Mouse (Mus musculus) neural tube, embryonic 12.5 days (tissue): ENCODE measurements around the gene Park7. TPM values are rescaled to one million over a fixed set of nuclear protein-coding genes. Genes with fewer than 3 reads are reported as not detected.
A peak's percentile ranks its signal among the peaks of the same experiment; 100 is the strongest.
"Not testable (repeated sequence)": the region's sequence is repeated elsewhere in the genome, so short reads cannot be mapped to it uniquely, and the experiment has no call there.

Experiments used
- ATAC-seq: fragments of 200-750 bp; cut with Nextera tagmentation; 2 replicates; pipeline ENCODE4 v1.8.0; 2017; ENCODE audit warnings: low read depth, mild to moderate bottlenecking, moderate TSS enrichment, moderate library complexity; ENCODE audit not compliant: low FRiP score
- H3K27ac ChIP-seq: fragments of 300-500 bp; sonication (generic); 2 replicates; pipeline ENCODE4 v1.5.1; 2016
- H3K27me3 ChIP-seq: fragments of 300-500 bp; sonication (generic); replicated peaks from 2 replicates; pipeline ENCODE4 v1.6.1; 2016; ENCODE audit warnings: mild to moderate bottlenecking
- H3K36me3 ChIP-seq: fragments of 300-500 bp; sonication (generic); 2 replicates; pipeline ENCODE4 v1.6.1; 2016; ENCODE audit warnings: mild to moderate bottlenecking
- H3K4me1 ChIP-seq: fragments of 300-500 bp; sonication (generic); 2 replicates; pipeline ENCODE4 v1.6.1; 2016
- H3K4me2 ChIP-seq: fragments of 300-500 bp; sonication (generic); replicated peaks from 2 replicates; pipeline ENCODE4 v1.6.1; 2016; ENCODE audit warnings: mild to moderate bottlenecking
- H3K4me3 ChIP-seq: fragments of 300-500 bp; sonication (generic); 2 replicates; pipeline ENCODE4 v1.5.1; 2016
- H3K9ac ChIP-seq: fragments of 300-500 bp; sonication (generic); 2 replicates; pipeline ENCODE4 v1.6.1; 2016; ENCODE audit warnings: mild to moderate bottlenecking
- H3K9me3 ChIP-seq: fragments of 300-500 bp; sonication (generic); 2 replicates; pipeline ENCODE4 v1.6.1; 2016; ENCODE audit warnings: mild to moderate bottlenecking
- WGBS: fragments of 180-500 bp; shearing (Covaris S2); methylation state at CpG from one replicate; pipeline ENCODE4 v1.1.7; 2016; 5-methylcytosine and 5-hydroxymethylcytosine counted together
- polyA plus RNA-seq: library from polyadenylated mRNA; unstranded; fragments of >200 nt; fragmentation: Nextera tagmentation; extraction: Ambion mirVana; gene quantifications from 2 replicates; pipeline ENCODE4 v1.2.1, GENCODE M21; 2016

Park7 gene
- polyA plus RNA-seq, 1 experiment from 2014 or later = 371 TPM

GRCm38 (mm10) chr4:150908512-150908911 lies 5.7 kb downstream of the Park7 start:
- H3K4me1 ChIP-seq, H3K4me3 ChIP-seq, H3K27me3 ChIP-seq, ATAC-seq, H3K9me3 ChIP-seq, H3K9ac ChIP-seq, H3K27ac ChIP-seq: not testable (repeated sequence)
- Histone ChIP-seq H3K36me3 (peaks cover 29% of the 10 kb centered on the region), H3K4me2 (peak overlapping the region; percentile 77)
- 81% methylated on average over 5 of the region's 5 CpGs for WGBS

GRCm38 (mm10) chr4:150907099-150907498 lies 7.1 kb downstream of the Park7 start:
- Histone ChIP-seq H3K9ac (no peak overlapping the region), H3K27ac (no peak overlapping the region), H3K27me3 (no peaks in the 10 kb centered on the region), H3K4me2 (no peak overlapping the region), H3K4me1 (peaks cover 3% of the 10 kb centered on the region), H3K36me3 (peaks cover 43% of the 10 kb centered on the region), H3K4me3 (no peak overlapping the region), H3K9me3 (no peaks in the 10 kb centered on the region)
- no peak for ATAC-seq
- WGBS = 93% methylated on average over 8 of the region's 8 CpGs

DNA sequence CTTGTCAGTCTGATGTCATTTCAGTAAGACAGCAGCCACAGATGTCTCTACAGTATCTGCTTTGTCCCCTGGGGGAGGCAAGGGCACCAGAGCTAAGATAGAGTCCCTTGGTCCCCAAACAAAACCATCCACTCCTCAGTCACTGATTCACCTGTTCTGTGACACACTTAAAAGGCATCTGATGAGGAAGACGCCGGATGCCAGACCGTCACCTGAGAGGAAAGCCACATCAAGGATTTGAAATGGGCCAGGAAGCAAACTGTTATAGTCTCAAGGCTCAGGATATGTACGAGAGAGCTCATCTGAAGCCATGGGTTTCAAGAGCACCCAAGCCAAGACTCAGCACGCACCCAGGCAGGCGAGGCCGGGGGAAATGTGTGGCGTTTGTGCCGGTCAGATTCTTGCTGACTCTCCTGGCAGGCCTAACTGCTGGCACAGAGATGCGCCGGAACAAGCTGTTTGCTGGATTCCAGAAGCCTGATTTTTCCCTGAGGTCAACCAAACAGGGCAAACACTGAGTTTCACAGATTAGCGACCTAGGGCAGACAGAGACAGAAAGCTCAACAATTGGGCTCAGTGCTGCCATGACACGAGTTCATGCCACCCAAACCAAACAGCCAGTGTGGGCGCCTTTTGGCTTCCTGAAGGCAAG lies 11.0 kb downstream of the Park7 start:
- Histone ChIP-seq H3K27me3 (no peaks in the 10 kb centered on the region), H3K27ac (no peak overlapping the region), H3K4me1 (no peaks in the 10 kb centered on the region; the same call in 1 of the 2 replicates), H3K36me3 (peaks cover 77% of the 10 kb centered on the region), H3K9me3 (no peaks in the 10 kb centered on the region), H3K4me2 (no peak overlapping the region), H3K4me3 (no peak overlapping the region), H3K9ac (no peak overlapping the region)
- whole genome bisulfite sequencing = 94% methylated on average over 14 of the region's 14 CpGs
- ATAC-seq = no peak

GRCm38 (mm10) chr4:150902062-150902461 lies 12.2 kb downstream of the Park7 start:
- Histone ChIP-seq H3K4me2 (no peak overlapping the region), H3K4me1 (no peaks in the 10 kb centered on the region), H3K27ac (no peak overlapping the region), H3K9ac (no peak overlapping the region), H3K27me3 (no peaks in the 10 kb centered on the region), H3K9me3 (no peaks in the 10 kb centered on the region), H3K36me3 (peaks cover 84% of the 10 kb centered on the region), H3K4me3 (no peak overlapping the region)
- WGBS = 89% methylated on average over 12 of the region's 12 CpGs
- no peak for ATAC-seq

GRCm38 (mm10) chr4:150901651-150902050 lies 12.6 kb downstream of the Park7 start:
- Histone ChIP-seq H3K27ac (no peak overlapping the region), H3K9ac (no peak overlapping the region), H3K4me1 (no peaks in the 10 kb centered on the region), H3K4me3 (no peak overlapping the region), H3K4me2 (no peak overlapping the region), H3K27me3 (no peaks in the 10 kb centered on the region), H3K9me3 (no peaks in the 10 kb centered on the region), H3K36me3 (peaks cover 84% of the 10 kb centered on the region)
- no peak for ATAC-seq
- 58% methylated on average over 9 of the region's 9 CpGs for whole genome bisulfite sequencing

- 95% methylated on average over 13 of the region's 13 CpGs for WGBS
- no peak for ATAC-seq
Measured at GRCm38 (mm10) chr4:150900486-150900885, 13.8 kb downstream of the Park7 start.

DNA sequence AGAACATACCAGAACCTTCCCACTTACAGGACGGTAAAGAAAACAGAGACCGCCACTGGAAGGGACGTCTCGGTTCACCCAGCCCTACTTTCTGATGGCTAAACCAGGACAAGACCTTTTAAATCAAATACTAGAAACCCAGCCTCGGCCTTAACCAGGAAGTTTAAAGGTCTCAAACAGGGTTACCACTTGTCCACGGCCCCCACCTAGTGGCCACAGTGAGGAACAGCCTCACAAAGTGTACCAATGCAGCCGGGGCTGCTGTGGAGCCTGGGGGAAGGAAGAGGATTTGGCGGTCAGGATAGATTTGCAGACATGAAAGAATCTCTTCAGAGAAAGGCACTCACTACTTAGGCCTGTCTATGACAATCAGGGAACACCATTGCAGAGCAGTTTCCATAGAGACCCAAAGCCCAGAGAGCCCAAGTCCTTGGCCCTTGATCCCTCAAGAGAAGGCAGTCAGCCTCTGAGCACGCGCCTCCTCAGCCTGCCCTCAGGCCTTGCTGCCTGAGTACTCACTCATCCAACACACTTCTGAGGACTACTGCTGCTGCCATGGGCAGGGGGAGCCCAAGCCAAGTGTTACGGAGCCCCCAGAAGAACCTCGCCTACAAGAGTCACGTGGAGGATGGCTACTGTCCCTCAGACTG lies 15.4 kb downstream of the Park7 start:
- H3K4me3 ChIP-seq = no peak overlapping the region
- H3K4me1 ChIP-seq = no peaks in the 10 kb centered on the region
- H3K27ac ChIP-seq = no peak overlapping the region
- H3K9me3 ChIP-seq = no peaks in the 10 kb centered on the region
- H3K36me3 ChIP-seq = peaks cover 77% of the 10 kb centered on the region
- WGBS = 62% methylated on average over 13 of the region's 13 CpGs
- ATAC-seq = peak; percentile 41; the same call in 1 of the 2 replicates
- H3K9ac ChIP-seq = no peak overlapping the region
- no peaks in the 10 kb centered on the region for H3K27me3 ChIP-seq
- no peak overlapping the region for H3K4me2 ChIP-seq

More at GRCm38 (mm10) chr4:150900486-150900885, 13.8 kb downstream of the Park7 start:
- H3K4me2 ChIP-seq = no peak overlapping the region
- H3K9ac ChIP-seq = no peak overlapping the region
- H3K4me1 ChIP-seq = no peaks in the 10 kb centered on the region
- no peaks in the 10 kb centered on the region for H3K9me3 ChIP-seq
- no peak overlapping the region for H3K4me3 ChIP-seq
- no peaks in the 10 kb centered on the region for H3K27me3 ChIP-seq
- peaks cover 88% of the 10 kb centered on the region for H3K36me3 ChIP-seq
- H3K27ac ChIP-seq = no peak overlapping the region

DNA sequence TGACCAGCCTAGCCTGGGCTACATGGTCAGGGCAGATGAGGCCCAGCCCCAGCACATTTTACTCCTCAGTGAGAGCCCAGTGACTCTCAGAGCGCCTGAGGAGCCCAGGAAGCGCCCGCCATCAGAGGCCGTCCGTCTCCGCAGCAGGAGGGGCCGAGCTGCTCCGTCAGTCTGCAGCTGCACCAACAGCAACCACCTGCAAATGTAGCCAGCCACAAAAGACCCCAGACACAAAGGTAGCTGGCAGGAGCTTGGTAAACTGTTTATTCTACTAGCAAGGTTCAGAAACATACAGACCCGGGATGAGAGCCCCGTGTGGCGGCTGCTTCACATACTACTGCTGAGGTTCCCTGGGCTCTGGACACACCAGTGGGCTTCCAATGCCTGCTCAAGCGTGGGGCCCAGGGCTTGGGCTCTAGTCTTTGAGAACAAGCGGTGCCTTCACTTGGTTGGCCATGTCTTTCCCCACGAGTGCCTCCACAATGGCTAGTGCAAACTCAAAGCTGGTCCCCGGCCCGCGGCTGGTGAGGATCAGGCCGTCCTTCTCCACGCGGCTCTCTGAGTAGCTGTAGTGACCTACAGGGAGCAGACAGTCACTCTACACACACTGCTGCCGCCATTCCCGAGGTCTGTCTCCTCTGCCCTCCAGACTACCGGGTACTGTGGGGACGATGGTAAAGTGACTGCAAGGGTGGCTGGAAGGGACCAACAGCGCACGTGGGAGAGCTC lies 17.2 kb downstream of the Park7 start:
- Histone ChIP-seq H3K4me3 (no peak overlapping the region), H3K4me2 (no peak overlapping the region), H3K9me3 (no peaks in the 10 kb centered on the region), H3K27me3 (no peaks in the 10 kb centered on the region), H3K9ac (no peak overlapping the region), H3K4me1 (no peaks in the 10 kb centered on the region), H3K36me3 (peaks cover 59% of the 10 kb centered on the region), H3K27ac (no peak overlapping the region)
- no peak for ATAC-seq
- 92% methylated on average over 26 of the region's 26 CpGs for WGBS

DNA sequence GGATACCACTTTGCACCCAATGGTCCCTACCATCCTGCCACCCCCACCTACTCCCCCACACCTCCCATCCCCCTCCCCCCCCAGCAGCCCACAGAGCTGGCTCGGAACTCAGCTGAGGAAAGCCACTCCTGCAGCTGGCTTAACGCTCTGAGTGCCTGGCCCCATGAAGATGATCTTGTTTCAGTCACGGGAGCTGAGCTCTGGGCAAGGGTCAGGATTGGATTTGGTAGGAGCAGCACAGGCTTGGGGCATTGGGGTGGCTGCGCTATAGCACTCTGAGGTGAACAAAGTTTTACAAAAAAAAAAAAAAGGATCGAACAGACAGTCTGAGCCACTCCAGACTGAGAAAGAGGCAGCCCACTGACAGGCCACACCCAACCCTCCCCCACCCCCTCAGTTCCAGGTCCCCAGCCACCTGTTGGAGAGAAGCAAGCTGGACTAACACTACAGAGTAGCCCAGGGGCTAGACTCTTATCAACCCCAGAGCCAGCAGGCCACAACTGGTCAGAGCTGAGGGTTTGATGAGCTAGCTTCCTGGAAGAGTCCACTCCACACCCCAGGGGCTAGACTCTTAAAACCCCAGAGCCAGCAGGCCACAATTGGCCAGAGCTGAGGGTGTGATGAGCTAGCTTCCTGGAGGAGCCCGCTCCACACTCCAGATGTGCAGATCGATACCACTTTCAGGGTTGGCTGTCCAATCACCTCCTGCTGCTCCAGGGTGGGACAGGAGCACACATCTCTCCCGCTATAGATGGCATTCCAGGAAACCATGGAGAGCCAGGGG lies 19.3 kb downstream of the Park7 start:
- WGBS = 77% methylated on average over 8 of the region's 8 CpGs
- no peak overlapping the region for H3K27ac ChIP-seq
- peaks cover 5% of the 10 kb centered on the region; the same call in 1 of the 2 replicates for H3K4me1 ChIP-seq
- H3K4me3 ChIP-seq = no peak overlapping the region
- 0 out of 2 replicates have a peak, but pooled peaks cover 2% of the 10 kb centered on the region for H3K27me3 ChIP-seq
- no peaks in the 10 kb centered on the region for H3K9me3 ChIP-seq
- ATAC-seq = no peak
- H3K4me2 ChIP-seq = no peak overlapping the region
- no peak overlapping the region for H3K9ac ChIP-seq
- H3K36me3 ChIP-seq = peaks cover 40% of the 10 kb centered on the region

GRCm38 (mm10) chr4:150891308-150891707 lies 22.9 kb downstream of the Park7 start:
- peaks cover 7% of the 10 kb centered on the region; the same call in 1 of the 2 replicates for H3K36me3 ChIP-seq
- H3K4me3 ChIP-seq = no peak overlapping the region
- no peak overlapping the region for H3K9ac ChIP-seq
- H3K27me3 ChIP-seq = 0 out of 2 replicates have a peak, but pooled peaks cover 2% of the 10 kb centered on the region
- H3K9me3 ChIP-seq = no peaks in the 10 kb centered on the region
- 76% methylated on average over 5 of the region's 5 CpGs for WGBS
- peaks cover 9% of the 10 kb centered on the region; the same call in 1 of the 2 replicates for H3K4me1 ChIP-seq
- no peak overlapping the region for H3K27ac ChIP-seq
- no peak overlapping the region for H3K4me2 ChIP-seq
- no peak for ATAC-seq

GRCm38 (mm10) chr4:150889955-150890315 lies 24.3 kb downstream of the Park7 start:
- Histone ChIP-seq H3K36me3 (no peaks in the 10 kb centered on the region), H3K9ac (no peak overlapping the region), H3K4me1 (peaks cover 9% of the 10 kb centered on the region; the same call in 1 of the 2 replicates), H3K4me2 (no peak overlapping the region; the same call in 1 of the 2 replicates), H3K27me3 (0 out of 2 replicates have a peak, but pooled peaks cover 2% of the 10 kb centered on the region), H3K4me3 (no peak overlapping the region), H3K27ac (no peak overlapping the region), H3K9me3 (no peaks in the 10 kb centered on the region)
- no peak for ATAC-seq
- 58% methylated on average over 13 of the region's 13 CpGs for WGBS
